In the genomic region with DNA sequence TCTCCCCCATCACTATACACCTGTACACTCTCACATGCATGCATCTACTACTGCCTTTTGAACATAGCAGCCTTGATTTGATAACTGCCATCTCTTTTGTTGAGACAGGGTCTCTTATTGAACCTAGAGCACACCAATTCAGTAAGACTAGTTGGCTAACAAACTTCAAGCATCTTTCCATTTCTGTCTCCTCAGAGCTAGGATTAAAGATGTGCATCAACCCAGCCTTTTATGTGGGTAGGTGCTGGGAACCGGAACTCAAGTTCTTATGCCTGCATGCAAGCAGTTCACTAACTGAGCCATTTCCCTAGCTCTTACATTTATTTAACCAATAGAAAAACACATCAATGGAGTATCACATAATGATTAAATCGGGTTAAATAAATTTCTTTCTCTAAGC, we compare ENCODE assay signal across 17 mouse cellular contexts.
"Had no signal": no experiment of that assay in that cellular context is flagged by ENCODE, and none has a peak within 500 bp of the region (broad histone marks: within the 10 kb centered on the region; RNA-seq: fewer than 3 reads in every experiment).

No protein-coding gene starts in this region.

- H3K4me1 ChIP-seq: limb, embryonic 15.5 days; lung, embryonic 15.5 days; midbrain, embryonic 12.5 days; neural tube, embryonic 12.5 days had no signal

- H3K27me3 ChIP-seq: lung, embryonic 15.5 days had no signal

- H3K9ac ChIP-seq: limb, embryonic 15.5 days; liver, embryonic 12.5 days; lung, embryonic 15.5 days; midbrain, embryonic 12.5 days; neural tube, embryonic 12.5 days had no signal

- H3K4me3 ChIP-seq: limb, embryonic 15.5 days; liver, embryonic 12.5 days; lung, embryonic 15.5 days; megakaryocyte, embryonic 14.5 days; midbrain, embryonic 12.5 days; neural tube, embryonic 12.5 days had no signal

- ATAC-seq: intestine, postnatal 0 days; liver, embryonic 12.5 days; midbrain, embryonic 16.5 days had no signal

- H3K36me3 ChIP-seq: limb, embryonic 15.5 days; liver, embryonic 12.5 days; lung, embryonic 15.5 days; midbrain, embryonic 12.5 days; neural tube, embryonic 12.5 days had no signal

- H3K4me2 ChIP-seq: limb, embryonic 15.5 days; liver, embryonic 12.5 days; lung, embryonic 15.5 days; midbrain, embryonic 12.5 days; neural tube, embryonic 12.5 days had no signal

- H3K9me3 ChIP-seq: limb, embryonic 15.5 days; liver, embryonic 12.5 days; lung, embryonic 15.5 days; megakaryocyte, embryonic 14.5 days; midbrain, embryonic 12.5 days; neural tube, embryonic 12.5 days had no signal

- H3K27ac ChIP-seq: limb, embryonic 15.5 days; liver, embryonic 12.5 days; lung, embryonic 15.5 days; macrophage; midbrain, embryonic 12.5 days; neural tube, embryonic 12.5 days had no signal

- DNase-seq: kidney, adult 8-10 months; kidney, postnatal 25 days; layer of hippocampus, adult 9-11 months; layer of hippocampus, postnatal 36 days; lung, postnatal 14 days; retina, postnatal 1 day; right cerebral cortex, postnatal 4 days; spleen, adult 18-20 months had no signal
